19 mouse cellular contexts compared by ENCODE assay signal in genomic region chr3:69657570-69657969, GRCm38 (mm10). TPM values are rescaled to one million over a fixed set of nuclear protein-coding genes. Genes with fewer than 3 reads are reported as not detected.
DNase-seq lines count a peak whose midpoint lies in the region; ATAC-seq and TF ChIP-seq lines count a peak whose summit lies in the region.
"Had no signal": no experiment of that assay in that cellular context is flagged by ENCODE, and none has a peak within 500 bp of the region (broad histone marks: within the 10 kb centered on the region; RNA-seq: fewer than 3 reads in every experiment).

No protein-coding gene starts in this region.

- no peaks in the 10 kb centered on the region for H3K9me3 ChIP-seq in hindbrain, embryonic 13.5 days
- H3K9me3 ChIP-seq: embryonic facial prominence, embryonic 15.5 days; forebrain, embryonic 12.5 days; hindbrain, embryonic 10.5 days; kidney, embryonic 15.5 days; limb, embryonic 12.5 days had no signal

- no peak for TF ChIP-seq CTCF in gastrocnemius, adult 2 months (IDR thresholded peaks at IDR 0.05)
- no peak for TF ChIP-seq CTCF in lung, adult 2 months (IDR thresholded peaks at IDR 0.05; ENCODE audit: insufficient read depth, low read length)

- no peaks in the 10 kb centered on the region for H3K4me1 ChIP-seq in lung, adult 2 months (ENCODE audit: control insufficient read depth, insufficient read depth, low read length)
- H3K4me1 ChIP-seq in hindbrain, embryonic 13.5 days (replicated peaks): no peaks in the 10 kb centered on the region
- H3K4me1 ChIP-seq: embryonic facial prominence, embryonic 15.5 days; forebrain, embryonic 12.5 days; hindbrain, embryonic 10.5 days had no signal

- intact Hi-C loops in gastrocnemius, adult 2 months (cut with DNase I): no loop called here

- no peak overlapping the region for H3K4me3 ChIP-seq in gastrocnemius, adult 2 months
- H3K4me3 ChIP-seq in lung, adult 2 months (replicated peaks; ENCODE audit: extremely low read depth, low read depth, low read length): no peak overlapping the region
- H3K4me3 ChIP-seq in hindbrain, embryonic 13.5 days: no peak overlapping the region
- H3K4me3 ChIP-seq: embryonic facial prominence, embryonic 15.5 days; forebrain, embryonic 12.5 days; hindbrain, embryonic 10.5 days; kidney, embryonic 15.5 days; limb, embryonic 12.5 days had no signal

- peak; percentile 95 for ATAC-seq in granulocyte monocyte progenitor cell, adult 5-6 weeks (replicated peaks; ENCODE audit: poor library complexity, severe bottlenecking)
- no peak for ATAC-seq in hindbrain, embryonic 13.5 days (ENCODE audit: low FRiP score)
- ATAC-seq: midbrain, embryonic 16.5 days had no signal

- no peaks in the 10 kb centered on the region for H3K27me3 ChIP-seq in hindbrain, embryonic 13.5 days
- H3K27me3 ChIP-seq: embryonic facial prominence, embryonic 15.5 days; forebrain, embryonic 12.5 days; kidney, embryonic 15.5 days; limb, embryonic 12.5 days had no signal

- no peak for DNase-seq in gastrocnemius, adult 2 months
- DNase-seq in gastrocnemius, adult 8-10 months (ENCODE audit: low spot score in 2 of 2): no peak
- peak; percentile 6 for DNase-seq in lung, postnatal 10 days
- no peak for DNase-seq in lung, adult 2 months
- no peak for DNase-seq in Muller cell, postnatal 12 days (ENCODE audit: inconsistent ontology term)
- no peak for DNase-seq in spleen, adult 12 weeks (ENCODE audit: low spot score)
- DNase-seq: B cell, adult 2 months; cerebellum, adult 9-10 months; gastrocnemius, postnatal 25 days; spleen, adult 18-20 months; thymus, adult 18-20 months had no signal

- no peaks in the 10 kb centered on the region for H3K36me3 ChIP-seq in hindbrain, embryonic 13.5 days
- H3K36me3 ChIP-seq: embryonic facial prominence, embryonic 15.5 days; forebrain, embryonic 12.5 days; hindbrain, embryonic 10.5 days; kidney, embryonic 15.5 days; limb, embryonic 12.5 days had no signal

- H3K9ac ChIP-seq in hindbrain, embryonic 13.5 days: no peak overlapping the region
- H3K9ac ChIP-seq: embryonic facial prominence, embryonic 15.5 days; forebrain, embryonic 12.5 days; kidney, embryonic 15.5 days; limb, embryonic 12.5 days had no signal

- no peak overlapping the region for H3K4me2 ChIP-seq in hindbrain, embryonic 13.5 days
- H3K4me2 ChIP-seq: embryonic facial prominence, embryonic 15.5 days; forebrain, embryonic 12.5 days; kidney, embryonic 15.5 days; limb, embryonic 12.5 days had no signal

- peak overlapping the region; percentile 46; the same call in 1 of the 2 replicates for H3K27ac ChIP-seq in gastrocnemius, adult 2 months
- H3K27ac ChIP-seq in hindbrain, embryonic 13.5 days: no peak overlapping the region
- H3K27ac ChIP-seq: embryonic facial prominence, embryonic 15.5 days; forebrain, embryonic 12.5 days; hindbrain, embryonic 10.5 days; kidney, embryonic 15.5 days; limb, embryonic 12.5 days had no signal

- no peak for TF ChIP-seq POLR2A in lung, adult 2 months (IDR thresholded peaks at IDR 0.05; ENCODE audit: borderline replicate concordance, extremely low read depth, low read depth, low read length)

RNA-seq across cellular contexts. Expression of gene B3galnt1, which starts 58.8 kb away (rescaled TPM):
- 1 to 10 TPM; 1.5 to 2.0 TPM for total RNA-seq in gastrocnemius, adult 2 months (2021)
- 1 to 10 TPM in 3 of 4 experiments, under 1 TPM in 1; 0.90 to 1.9 (median 1.5) TPM for total RNA-seq in gastrocnemius, adult 8-10 months (2022)
- polyA plus RNA-seq in lung, adult 2 months (2012; rRNA removed): 4.7 and 5.4 TPM in 2 replicates
- 1.3 TPM in 1 of 2 replicates, not detected in the other for total RNA-seq in granulocyte monocyte progenitor cell, adult 5-6 weeks (2014; fragmentation: Nextera tagmentation)
- 0.46 TPM in 1 of 2 replicates, not detected in the other for total RNA-seq in granulocyte monocyte progenitor cell, adult 5-6 weeks (2017)
- polyA plus RNA-seq in hindbrain, embryonic 13.5 days (2015; fragmentation: Nextera tagmentation; extraction: Ambion mirVana): 78.8 and 79.4 TPM in 2 replicates
